Mouse (Mus musculus) liver, adult (tissue): Measurements from ENCODE around the gene Fat3.
A peak's percentile ranks its signal among the peaks of the same experiment; 100 is the strongest.

ENCODE experiments used
- GATA4 ChIP-seq: IDR thresholded peaks from 2 replicates; pipeline ENCODE4 v1.6.1; 2014; ENCODE audit warnings: mild to moderate bottlenecking, low read length; ENCODE audit not compliant: insufficient replicate concordance

Gene Fat3

GRCm38 (mm10) chr9:16186461-16186860 lies 314.6 kb downstream of the Fat3 start:
- TF ChIP-seq GATA4: no peak

DNA sequence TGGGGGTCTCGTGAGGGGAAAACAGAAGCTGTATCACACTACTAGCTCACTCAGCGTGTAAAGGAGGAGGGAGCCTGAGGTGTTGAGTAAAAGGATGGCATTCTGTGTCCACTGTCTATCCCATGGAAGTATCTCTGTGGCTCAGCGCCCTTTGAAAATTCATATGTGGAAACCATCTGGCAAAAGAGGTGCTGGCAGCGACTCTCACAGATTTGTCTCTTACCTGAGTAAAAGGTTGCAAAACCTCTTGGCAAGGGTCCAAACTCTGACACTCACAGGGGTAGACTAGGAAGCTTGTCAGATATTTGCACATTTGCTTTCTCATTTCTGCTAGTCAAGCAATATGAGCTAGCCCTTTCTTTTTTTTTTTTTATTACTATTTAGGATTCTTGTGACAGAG lies 331.8 kb downstream of the Fat3 start:
- TF ChIP-seq GATA4: no peak

GRCm38 (mm10) chr9:16168051-16168450 lies 333.0 kb downstream of the Fat3 start:
- no peak for TF ChIP-seq GATA4

DNA sequence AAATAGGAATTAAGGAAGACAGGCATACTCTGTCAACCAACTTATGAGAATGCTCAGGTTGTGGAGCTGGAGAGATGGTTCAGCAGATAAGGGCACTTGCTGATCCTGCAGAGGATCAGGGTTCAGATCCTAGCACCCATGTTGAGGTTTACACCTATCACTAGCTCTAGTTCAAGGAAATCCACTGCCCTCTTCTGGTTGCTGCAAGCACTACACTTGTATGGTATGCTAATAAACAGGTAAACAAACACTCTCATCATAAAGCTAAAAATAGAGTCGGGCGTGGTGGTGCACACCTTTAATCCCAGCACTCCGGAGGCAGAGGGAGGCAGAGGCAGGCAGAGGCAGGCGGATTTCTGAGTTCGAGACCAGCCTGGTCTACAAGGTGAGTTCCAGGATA lies 341.7 kb downstream of the Fat3 start:
- TF ChIP-seq GATA4: no peak

DNA sequence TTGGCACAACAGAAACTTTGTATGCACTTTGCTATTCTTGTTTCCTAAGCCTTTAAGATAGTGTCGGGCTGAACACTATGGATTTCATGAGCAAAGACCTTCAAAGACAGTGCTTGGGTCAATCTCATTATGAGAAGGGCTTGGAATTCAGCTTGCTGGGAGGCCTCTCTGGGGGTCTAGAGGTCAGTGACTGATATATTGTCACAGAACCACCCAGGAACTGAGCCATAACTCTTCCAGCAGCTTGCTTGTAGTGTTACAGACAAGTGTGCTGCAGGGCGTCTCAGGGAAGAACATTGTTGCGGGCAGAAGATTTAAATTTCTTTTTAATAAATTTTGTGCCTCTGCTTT lies 347.5 kb downstream of the Fat3 start:
- no peak for TF ChIP-seq GATA4

GRCm38 (mm10) chr9:16152756-16153579 lies 348.1 kb downstream of the Fat3 start:
- TF ChIP-seq GATA4: no peak

- no peak for TF ChIP-seq GATA4
Measured at GRCm38 (mm10) chr9:16150046-16150445, 351.0 kb downstream of the Fat3 start.

DNA sequence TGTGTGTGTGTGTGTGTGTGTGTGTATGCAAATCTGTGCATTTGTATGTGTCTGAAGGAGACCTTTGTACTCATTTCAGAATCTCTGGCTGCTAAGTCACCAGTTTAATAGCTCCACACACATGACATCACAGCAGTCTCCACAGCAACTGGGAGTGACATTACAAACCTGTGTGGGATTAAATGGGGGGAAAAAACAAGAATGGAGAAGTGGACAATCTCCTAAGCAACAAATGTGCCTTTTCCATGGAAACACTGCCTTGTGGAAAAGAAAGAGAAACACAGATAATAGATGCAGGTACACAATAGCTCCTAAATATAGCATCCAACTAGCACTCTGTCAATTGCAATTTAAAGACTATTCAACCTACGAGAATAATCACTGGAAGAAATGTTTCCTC lies 353.4 kb downstream of the Fat3 start:
- no peak for TF ChIP-seq GATA4

DNA sequence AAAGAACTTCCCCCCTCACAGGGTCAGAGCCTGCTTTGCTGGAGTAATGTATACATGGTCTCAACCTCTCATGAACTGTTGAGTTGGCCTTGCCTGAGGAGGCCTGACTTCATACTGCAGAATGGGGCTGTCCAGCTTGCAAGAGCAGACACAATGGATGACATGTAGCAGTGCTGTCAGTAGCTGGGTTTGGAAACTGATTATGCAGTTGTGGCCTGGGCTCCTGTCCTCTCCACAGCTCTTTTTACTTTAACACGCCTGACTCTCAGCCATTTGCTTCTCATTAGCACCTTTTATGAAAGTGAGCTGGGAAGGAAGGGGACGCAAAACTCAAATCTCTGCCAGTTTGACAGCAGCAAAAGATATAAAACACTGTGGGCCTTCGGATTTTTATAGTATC lies 356.4 kb downstream of the Fat3 start:
- TF ChIP-seq GATA4: no peak

GRCm38 (mm10) chr9:16139300-16139699 lies 361.8 kb downstream of the Fat3 start:
- no peak for TF ChIP-seq GATA4

DNA sequence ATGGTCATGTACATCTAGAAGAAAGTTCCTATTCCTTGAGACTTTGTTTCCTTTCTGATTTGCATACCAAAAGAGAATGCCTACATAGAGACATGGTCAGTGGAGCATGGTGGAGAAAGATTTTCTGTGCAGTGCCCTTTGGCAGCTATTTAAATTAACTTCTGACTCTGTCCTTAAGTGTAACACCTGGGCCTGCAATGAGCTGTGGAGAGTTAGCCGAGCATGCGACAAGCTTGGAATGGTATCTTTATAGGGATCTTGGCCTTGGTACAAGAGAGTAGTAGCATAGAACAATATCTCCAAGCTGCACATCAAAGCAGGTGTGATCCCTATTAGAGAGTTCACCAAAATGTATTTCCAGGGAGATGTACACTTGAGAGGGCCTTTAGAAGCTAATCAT lies 368.0 kb downstream of the Fat3 start:
- TF ChIP-seq GATA4: no peak

- no peak for TF ChIP-seq GATA4
Measured at GRCm38 (mm10) chr9:16132594-16132993, 368.5 kb downstream of the Fat3 start.

DNA sequence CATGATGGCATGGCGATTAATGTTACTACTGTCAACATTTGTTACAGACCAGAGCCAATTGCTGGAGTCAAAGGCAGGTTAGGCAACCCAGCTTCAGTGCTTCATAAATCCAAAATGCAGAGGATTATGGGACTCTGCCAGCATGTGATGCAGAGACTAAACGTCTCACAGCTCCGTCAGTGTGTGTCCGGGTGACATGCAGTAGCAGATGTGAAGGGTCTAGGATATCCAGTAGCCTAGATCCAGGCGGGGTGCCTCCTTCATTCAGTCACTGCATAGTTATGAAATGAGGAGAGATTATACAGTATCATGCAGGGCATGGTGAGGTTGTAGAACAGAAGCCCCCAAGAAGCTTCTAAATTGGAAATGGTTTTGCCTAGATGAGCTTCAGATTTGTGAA lies 379.3 kb downstream of the Fat3 start:
- TF ChIP-seq GATA4: no peak

DNA sequence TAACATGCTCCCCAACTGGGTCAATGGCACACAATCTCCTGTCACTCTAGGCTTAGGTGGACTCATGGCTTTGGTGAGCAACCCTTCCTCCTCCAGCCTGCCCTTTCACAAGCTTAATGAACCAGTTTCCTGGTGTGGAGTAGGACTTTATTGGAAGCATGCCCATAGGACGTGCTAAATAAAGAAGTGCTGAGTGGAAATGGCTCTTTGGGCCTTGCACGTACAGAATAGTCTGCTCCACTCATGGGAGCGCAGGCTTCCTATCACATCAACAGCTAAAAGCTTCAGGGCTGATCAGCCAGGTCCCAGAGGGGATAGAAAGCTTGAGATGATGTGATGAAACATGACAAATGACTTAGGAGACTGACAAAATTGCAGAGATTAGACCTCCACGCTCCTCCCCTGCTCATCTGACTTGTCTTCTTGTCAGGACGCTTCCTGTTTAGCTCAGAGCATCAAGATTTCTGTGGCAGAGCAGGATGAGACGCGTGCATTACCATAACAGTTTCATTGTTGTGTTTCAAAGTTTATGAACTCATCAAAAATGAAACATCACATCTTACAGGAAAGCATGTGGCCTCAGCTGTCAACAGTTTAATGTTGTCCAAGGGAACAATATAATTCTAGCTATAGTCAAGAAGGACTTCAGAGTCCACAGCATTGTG lies 386.1 kb downstream of the Fat3 start:
- TF ChIP-seq GATA4: peak; percentile 75

- no peak for TF ChIP-seq GATA4
Measured at GRCm38 (mm10) chr9:16113936-16114642, 387.0 kb downstream of the Fat3 start.

GRCm38 (mm10) chr9:16107900-16108299 lies 393.2 kb downstream of the Fat3 start:
- TF ChIP-seq GATA4: no peak
